Mouse (Mus musculus): ENCODE results near the gene Lnx1.

Gene Lnx1

GRCm38 (mm10) chr5:74702766-74703165 is at the start of gene Lnx1:
TSS of gene Lnx1 (minus strand) at chr5:74702912.
- no peak for DNase-seq (ENCODE audit: low read depth, low spot score)

DNA sequence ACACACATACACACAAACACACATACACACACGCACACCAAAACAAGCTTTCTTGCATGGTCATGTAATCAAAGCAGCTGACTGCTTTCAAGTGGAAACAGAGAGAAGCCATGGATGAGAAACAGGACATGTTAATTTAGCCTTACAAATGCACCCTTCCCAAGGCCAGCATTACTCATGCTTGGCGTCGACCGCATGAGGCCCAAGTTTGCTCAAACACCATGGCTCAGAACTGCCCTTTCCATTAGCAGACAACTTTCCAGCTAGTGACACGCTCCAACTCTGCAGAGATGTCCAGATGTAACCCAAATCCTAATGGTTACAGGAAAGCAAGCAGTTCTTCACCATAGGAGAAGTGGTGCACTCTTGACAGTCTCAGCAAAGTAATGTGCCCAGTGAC is 47.8 kb upstream of the Lnx1 start:
- DNase-seq (ENCODE audit: low read depth, low spot score): no peak

DNA sequence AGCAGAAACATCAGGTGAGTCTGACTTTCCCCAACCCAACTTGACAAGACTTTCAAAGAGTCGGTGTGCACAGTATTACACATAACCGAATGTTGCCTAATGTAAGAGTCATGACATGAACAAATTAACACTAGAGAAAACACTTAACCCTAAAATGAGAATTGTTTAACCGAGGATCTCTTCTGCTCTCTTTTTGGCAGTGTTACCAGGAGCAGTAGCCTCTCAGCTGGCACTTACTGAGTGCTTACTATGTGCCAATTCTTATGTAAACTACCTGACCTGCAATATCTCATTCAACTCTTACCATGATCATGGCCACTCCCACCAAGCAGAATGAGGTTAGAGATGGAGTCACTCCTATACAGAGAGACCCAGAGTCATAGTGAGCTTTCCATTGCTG is 44.8 kb upstream of the Lnx1 start:
- DNase-seq (ENCODE audit: low read depth, low spot score): no peak

- DNase-seq (ENCODE audit: low read depth, low spot score): no peak
Measured at GRCm38 (mm10) chr5:74740951-74741350, 38.2 kb upstream of the Lnx1 start.

- no peak for DNase-seq (ENCODE audit: low read depth, low spot score)
Measured at GRCm38 (mm10) chr5:74739435-74739834, 36.7 kb upstream of the Lnx1 start.

GRCm38 (mm10) chr5:74738312-74738711 is 35.6 kb upstream of the Lnx1 start:
- DNase-seq (ENCODE audit: low read depth, low spot score): peak; percentile 87

- DNase-seq (ENCODE audit: low read depth, low spot score): no peak
Measured at GRCm38 (mm10) chr5:74733885-74734558, 31.3 kb upstream of the Lnx1 start.

- no peak for DNase-seq (ENCODE audit: low read depth, low spot score)
Measured at GRCm38 (mm10) chr5:74732613-74733012, 29.9 kb upstream of the Lnx1 start.

GRCm38 (mm10) chr5:74730601-74731000 is 27.9 kb upstream of the Lnx1 start:
- DNase-seq (ENCODE audit: low read depth, low spot score): no peak

- no peak for DNase-seq (ENCODE audit: low read depth, low spot score)
Measured at GRCm38 (mm10) chr5:74729567-74729966, 26.9 kb upstream of the Lnx1 start.

GRCm38 (mm10) chr5:74728186-74728585 is 25.5 kb upstream of the Lnx1 start:
- no peak for DNase-seq (ENCODE audit: low read depth, low spot score)

- DNase-seq (ENCODE audit: low read depth, low spot score): no peak
Measured at GRCm38 (mm10) chr5:74727319-74727718, 24.6 kb upstream of the Lnx1 start.

DNA sequence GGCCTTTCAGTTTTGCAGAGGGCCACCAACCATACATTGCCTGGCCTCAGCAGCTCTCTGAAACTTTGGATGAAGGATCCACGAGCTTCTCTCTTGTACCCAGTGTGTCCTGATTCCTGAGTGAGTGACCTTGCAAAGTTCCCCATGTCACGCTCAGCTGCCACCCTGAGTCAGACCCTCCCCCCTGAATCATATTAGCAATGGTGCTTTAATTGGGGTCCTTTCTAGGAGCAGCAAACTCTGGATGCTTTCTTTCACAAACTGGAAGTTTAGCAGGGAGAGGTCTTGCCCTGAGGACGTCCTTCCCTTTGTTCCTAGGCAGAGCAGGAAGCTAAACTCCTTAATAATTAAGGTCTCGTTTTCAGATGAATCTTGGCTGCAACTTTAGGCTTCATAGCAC is 22.8 kb upstream of the Lnx1 start:
- peak; percentile 43 for DNase-seq (ENCODE audit: low read depth, low spot score)

GRCm38 (mm10) chr5:74721816-74722215 is 19.1 kb upstream of the Lnx1 start:
- DNase-seq (ENCODE audit: low read depth, low spot score): no peak

GRCm38 (mm10) chr5:74720661-74721060 is 17.9 kb upstream of the Lnx1 start:
- DNase-seq (ENCODE audit: low read depth, low spot score): no peak

DNA sequence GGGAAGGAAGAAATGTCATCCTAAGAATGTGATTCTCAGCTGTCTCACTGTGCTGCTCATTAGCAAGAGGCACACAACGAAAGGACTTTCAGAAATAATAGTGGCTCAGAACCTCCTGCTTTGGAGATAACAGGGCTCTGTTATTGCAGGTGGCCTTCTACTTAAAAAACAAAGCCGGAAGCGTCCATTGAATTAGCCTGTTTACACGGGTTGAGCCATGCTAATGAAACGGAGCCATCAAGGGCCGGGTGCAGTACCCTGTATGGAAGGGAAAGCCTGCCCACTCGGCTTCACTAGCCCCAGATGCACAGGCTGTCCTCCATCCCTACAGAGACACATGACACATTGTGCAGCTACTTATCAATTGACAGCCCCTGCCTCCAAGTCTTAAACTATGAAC is 13.5 kb upstream of the Lnx1 start:
- DNase-seq (ENCODE audit: low read depth, low spot score): peak; percentile 24

DNA sequence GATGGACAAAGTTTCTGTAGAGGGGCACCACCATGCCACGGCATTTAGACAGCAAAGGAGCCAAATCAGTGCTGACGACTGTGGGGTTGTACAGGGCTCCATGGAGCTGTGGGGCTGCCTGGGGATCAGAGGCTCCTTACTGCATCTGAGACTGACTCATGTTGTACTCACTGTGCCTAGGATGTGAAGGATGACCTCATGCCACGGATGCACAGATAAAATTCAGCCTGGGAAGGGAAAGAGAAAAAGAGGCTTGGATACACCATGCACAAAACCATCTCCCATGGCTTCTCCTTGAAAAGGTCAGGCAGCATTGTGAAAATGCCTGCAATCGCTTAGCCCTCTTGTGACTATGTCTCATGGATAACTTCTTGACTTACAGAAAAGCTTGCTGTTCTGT is 10.1 kb upstream of the Lnx1 start:
- no peak for DNase-seq (ENCODE audit: low read depth, low spot score)

- no peak for DNase-seq (ENCODE audit: low read depth, low spot score)
Measured at GRCm38 (mm10) chr5:74711988-74712387, 9.3 kb upstream of the Lnx1 start.

DNA sequence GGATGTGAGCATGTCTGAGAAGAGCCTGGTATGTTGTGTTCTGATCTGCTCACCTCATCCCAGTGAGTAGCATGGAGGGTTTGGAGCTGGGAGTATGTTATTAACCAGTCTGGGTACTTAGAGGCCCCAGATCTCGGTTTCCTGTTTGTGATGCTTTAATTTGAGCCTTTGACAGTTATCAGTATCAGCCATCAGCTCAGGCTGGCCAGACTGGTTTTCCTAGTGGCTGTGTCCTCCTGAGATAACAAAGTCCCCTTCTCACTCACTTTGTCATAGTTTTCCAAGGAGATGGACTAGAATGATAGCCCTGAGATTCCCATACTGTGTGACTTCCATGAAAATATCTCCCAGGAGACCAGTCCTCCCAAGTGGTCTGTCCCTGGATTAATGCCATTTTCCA is 8.3 kb upstream of the Lnx1 start:
- no peak for DNase-seq (ENCODE audit: low read depth, low spot score)

GRCm38 (mm10) chr5:74710181-74710580 is 7.5 kb upstream of the Lnx1 start:
- no peak for DNase-seq (ENCODE audit: low read depth, low spot score)

GRCm38 (mm10) chr5:74704460-74704790 is 1.7 kb upstream of the Lnx1 start:
- peak; percentile 96 for DNase-seq (ENCODE audit: low read depth, low spot score)

DNA sequence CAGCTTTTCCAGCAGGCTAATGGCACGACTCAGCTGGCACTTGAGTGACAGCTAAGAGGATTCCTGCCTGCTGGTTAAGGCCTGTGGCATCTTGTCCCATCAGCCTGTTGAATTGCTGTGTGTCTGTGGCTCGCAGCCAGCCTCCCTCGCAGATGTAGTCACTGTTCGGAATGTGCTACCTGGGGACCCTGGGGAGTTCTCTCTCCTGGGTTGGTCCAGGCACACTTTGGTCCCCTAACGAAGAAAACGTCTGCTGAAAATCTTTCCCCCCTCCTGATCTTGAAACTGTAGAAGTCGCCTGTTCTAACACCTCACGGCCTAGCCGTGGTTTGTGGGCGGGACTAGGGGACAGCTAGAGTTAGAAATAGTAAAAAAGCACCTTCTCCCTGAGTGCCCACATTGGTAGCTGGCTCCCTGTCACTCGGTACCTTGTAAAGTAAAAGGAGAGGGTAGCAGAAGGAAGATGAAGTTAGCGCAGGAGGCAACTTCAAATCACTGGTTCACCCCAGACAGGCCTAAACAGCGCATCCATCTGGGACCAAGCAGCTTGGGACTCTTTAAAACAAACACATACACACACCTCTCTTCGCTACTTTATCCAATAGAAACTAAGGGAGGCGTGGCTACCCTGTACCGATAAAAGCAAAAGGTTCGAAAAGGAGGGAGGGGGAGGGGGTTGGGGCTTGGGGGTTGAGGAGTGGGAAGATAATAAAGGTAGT is 1.2 kb upstream of the Lnx1 start:
- no peak for DNase-seq (ENCODE audit: low read depth, low spot score)

GRCm38 (mm10) chr5:74700918-74701317 is 1.8 kb downstream of the Lnx1 start:
- no peak for DNase-seq (ENCODE audit: low read depth, low spot score)

GRCm38 (mm10) chr5:74699673-74700072 is 3.0 kb downstream of the Lnx1 start:
- DNase-seq (ENCODE audit: low read depth, low spot score): no peak
